Mouse (Mus musculus): Measurements from ENCODE around the gene E2f8.

DNA sequence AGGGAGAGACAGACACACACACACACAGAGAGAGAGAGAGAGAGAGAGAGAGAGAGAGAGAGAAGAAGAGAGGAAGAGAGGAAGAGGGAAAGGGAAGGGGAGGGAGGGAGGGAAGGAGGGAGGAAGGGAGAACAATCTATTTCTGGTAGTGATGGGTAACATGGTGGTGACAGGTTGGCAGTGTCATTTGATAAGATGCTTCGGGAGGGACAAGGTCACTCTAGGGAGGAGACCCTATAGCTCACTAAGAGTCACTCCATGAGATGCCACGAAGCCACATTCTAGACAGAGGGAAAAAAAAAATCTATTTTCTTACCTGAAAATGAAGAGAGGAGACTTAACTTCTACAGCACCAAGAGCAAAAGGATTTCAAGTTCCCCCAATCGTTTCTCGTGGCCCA lies 14.7 kb upstream of the E2f8 start:
- no peak for TF ChIP-seq POLR2A (IDR thresholded peaks at IDR 0.05; ENCODE audit: low read depth, low read length)
- TF ChIP-seq CTCF (IDR thresholded peaks at IDR 0.05; ENCODE audit: extremely low read depth, insufficient read length, insufficient replicate concordance, low read depth, low read length): no peak
